Mouse (Mus musculus): ENCODE results near the gene Slco6c1.

The Slco6c1 gene

GRCm38 (mm10) chr1:97128201-97128600 lies at the start of gene Slco6c1:
Gene Slco6c1, minus strand, starts transcription at chr1:97128301.
- no peak for DNase-seq (ENCODE audit: extremely low spot score)

- DNase-seq (ENCODE audit: extremely low spot score), result no peak
These were observed 89.1 kb downstream of the Slco6c1 start for GRCm38 (mm10) chr1:97038982-97039381.

- DNase-seq (ENCODE audit: extremely low spot score), result peak; percentile 4
These were observed 89.6 kb downstream of the Slco6c1 start for GRCm38 (mm10) chr1:97038548-97038947.

GRCm38 (mm10) chr1:97037955-97038354 lies 90.1 kb downstream of the Slco6c1 start:
- no peak for DNase-seq (ENCODE audit: extremely low spot score)

GRCm38 (mm10) chr1:97021388-97021787 lies 106.7 kb downstream of the Slco6c1 start:
- DNase-seq (ENCODE audit: extremely low spot score), result no peak

GRCm38 (mm10) chr1:97019404-97019803 lies 108.7 kb downstream of the Slco6c1 start:
- DNase-seq (ENCODE audit: extremely low spot score), result no peak

- peak; percentile 23 for DNase-seq (ENCODE audit: extremely low spot score)
These were observed 109.1 kb downstream of the Slco6c1 start for GRCm38 (mm10) chr1:97018978-97019377.

Data from embryo, embryonic 9.5 days (tissue).